Mouse (Mus musculus) cerebellum, postnatal 10 days (tissue): ENCODE measurements around the gene Olfr1031.
A peak's percentile ranks its signal among the peaks of the same experiment; 100 is the strongest.
"Not testable (repeated sequence)": the region's sequence is repeated elsewhere in the genome, so short reads cannot be mapped to it uniquely, and the experiment has no call there.

Experiments
- DNase-seq, 2 experiments: peaks; one replicate each; pipeline ENCODE4 v3.0.0; 2021; ENCODE audit warnings: mixed read lengths in 2 of 2

Olfr1031 gene

GRCm38 (mm10) chr2:85990004-85990403 lies at the start of gene Olfr1031:
Gene Olfr1031, plus strand, starts transcription at chr2:85990304.
- DNase-seq, result no peak

GRCm38 (mm10) chr2:85950137-85950536 lies 40.0 kb upstream of the Olfr1031 start, which contains the start of gene Olfr1028:
Gene Olfr1028, plus strand, starts transcription at chr2:85950437.
- DNase-seq, result no peak

- DNase-seq, result no peak
Observed at GRCm38 (mm10) chr2:85973595-85973994, 16.5 kb upstream of the Olfr1031 start, which contains the start of gene Olfr1029. Gene Olfr1029, plus strand, starts transcription at chr2:85973895.

GRCm38 (mm10) chr2:85978976-85979375 lies 11.1 kb upstream of the Olfr1031 start, which contains the start of gene Olfr1030:
Gene Olfr1030, plus strand, starts transcription at chr2:85979276.
- no peak for DNase-seq

- no peak for DNase-seq
Observed at GRCm38 (mm10) chr2:86005240-86005639, 15.1 kb downstream of the Olfr1031 start, which contains the start of gene Olfr1032. Gene Olfr1032, plus strand, starts transcription at chr2:86005540.

- peak in 1 of 2 experiments; percentile 3 for DNase-seq
Observed at GRCm38 (mm10) chr2:86020406-86020805, 30.3 kb downstream of the Olfr1031 start, which contains the start of gene Olfr1033. Gene Olfr1033, plus strand, starts transcription at chr2:86020633.

- not testable (repeated sequence) for DNase-seq
Observed at GRCm38 (mm10) chr2:86021518-86021917, 31.4 kb downstream of the Olfr1031 start.
